Mouse (Mus musculus) 3T3-L1 (cell line): ENCODE measurements around the gene Ubxn2a.

Source experiments
- DNase-seq: peaks from one replicate; pipeline ENCODE4 v3.0.0-alpha.2; 2015; ENCODE audit warnings: low read depth, low spot score

Gene Ubxn2a

GRCm38 (mm10) chr12:4836959-4837358 lies 70.5 kb downstream of the Ubxn2a start:
- DNase-seq = no peak
